Mouse (Mus musculus) small intestine, adult 2 months (tissue): ENCODE data around the gene Bend6.

Experiments
- CTCF ChIP-seq: fragments of 200-500 bp; IDR thresholded peaks from 2 replicates; pipeline ENCODE4 v1.5.1; 2012; ENCODE audit warnings: low read depth, mild to moderate bottlenecking, control low read depth, inconsistent platforms, low read length, moderate library complexity, mixed read lengths; ENCODE audit not compliant: insufficient replicate concordance, insufficient read length; ENCODE audit errors: extremely low read depth
- POLR2A ChIP-seq: fragments of 200-500 bp; IDR thresholded peaks from 2 replicates; pipeline ENCODE4 v1.6.1; 2012; ENCODE audit warnings: low read depth, mild to moderate bottlenecking, control low read depth, inconsistent platforms, low read length, moderate library complexity

DNA sequence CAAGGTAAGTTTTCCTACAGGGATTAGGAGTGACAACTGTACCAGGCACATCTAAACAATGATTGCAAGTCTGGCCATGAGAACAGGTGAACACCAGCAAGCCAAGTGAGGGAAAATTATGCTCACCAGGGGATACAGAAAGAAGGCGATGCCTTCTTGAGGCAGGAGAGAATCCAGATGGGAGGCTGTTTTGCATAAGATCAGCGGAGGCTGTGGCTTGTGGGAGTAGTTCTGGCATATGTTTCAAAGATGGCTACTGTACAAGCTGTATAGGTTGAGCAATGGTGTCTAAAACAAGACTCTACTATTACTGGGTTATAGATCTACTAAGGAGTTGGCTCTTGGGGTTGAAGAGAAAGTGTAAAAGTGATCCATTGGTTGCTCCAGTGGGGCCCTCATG lies 89.7 kb downstream of the Bend6 start:
- TF ChIP-seq CTCF, result no peak
- TF ChIP-seq POLR2A, result no peak
